Mouse (Mus musculus): Measurements from ENCODE around the gene Thbs3.

GRCm38 (mm10) chr3:89238494-89238893 lies 23.5 kb downstream of the Thbs3 start:
- TF ChIP-seq CTCF (IDR thresholded peaks at IDR 0.05; ENCODE audit: low read depth) (no peak), EP300 (IDR thresholded peaks at IDR 0.05; ENCODE audit: low read depth) (no peak)
